Mouse (Mus musculus): ENCODE measurements at regions not wholly inside any gene's neighbourhood (a gene's known extent, or its start where the extent isn't known, plus 50 kb on each side); places are given as distances from the start of the nearest gene placed in this dataset.

DNA sequence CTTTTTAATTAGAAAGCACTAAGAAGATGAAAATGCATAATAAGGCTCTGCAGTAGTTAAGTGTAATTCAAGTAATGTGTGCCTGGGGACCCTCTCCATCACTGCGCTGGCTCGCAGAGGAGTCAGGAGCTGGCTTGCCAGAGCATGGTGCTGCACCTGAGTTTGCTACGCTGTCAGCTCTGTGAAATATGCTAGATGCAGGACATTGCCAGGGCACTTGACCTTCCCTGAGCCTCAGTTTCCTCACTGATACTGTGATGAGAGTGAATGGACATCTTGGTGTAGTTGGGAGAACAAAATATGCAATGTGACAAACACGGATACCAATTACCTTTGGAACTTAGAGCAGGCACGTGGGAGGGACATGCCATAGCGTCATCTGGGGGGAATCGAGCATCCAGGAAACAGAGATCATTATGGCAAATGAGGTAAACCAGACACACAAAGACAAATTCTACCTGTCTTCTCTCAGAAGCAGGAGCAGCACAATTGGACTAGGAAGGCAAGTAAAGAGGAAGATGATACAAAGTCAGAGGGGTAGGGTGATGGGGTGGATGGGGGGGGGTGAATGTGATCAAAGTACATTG is 133.6 kb upstream of the Slco3a1 start:
- DNase-seq (ENCODE audit: extremely low spot score), result no peak

DNA sequence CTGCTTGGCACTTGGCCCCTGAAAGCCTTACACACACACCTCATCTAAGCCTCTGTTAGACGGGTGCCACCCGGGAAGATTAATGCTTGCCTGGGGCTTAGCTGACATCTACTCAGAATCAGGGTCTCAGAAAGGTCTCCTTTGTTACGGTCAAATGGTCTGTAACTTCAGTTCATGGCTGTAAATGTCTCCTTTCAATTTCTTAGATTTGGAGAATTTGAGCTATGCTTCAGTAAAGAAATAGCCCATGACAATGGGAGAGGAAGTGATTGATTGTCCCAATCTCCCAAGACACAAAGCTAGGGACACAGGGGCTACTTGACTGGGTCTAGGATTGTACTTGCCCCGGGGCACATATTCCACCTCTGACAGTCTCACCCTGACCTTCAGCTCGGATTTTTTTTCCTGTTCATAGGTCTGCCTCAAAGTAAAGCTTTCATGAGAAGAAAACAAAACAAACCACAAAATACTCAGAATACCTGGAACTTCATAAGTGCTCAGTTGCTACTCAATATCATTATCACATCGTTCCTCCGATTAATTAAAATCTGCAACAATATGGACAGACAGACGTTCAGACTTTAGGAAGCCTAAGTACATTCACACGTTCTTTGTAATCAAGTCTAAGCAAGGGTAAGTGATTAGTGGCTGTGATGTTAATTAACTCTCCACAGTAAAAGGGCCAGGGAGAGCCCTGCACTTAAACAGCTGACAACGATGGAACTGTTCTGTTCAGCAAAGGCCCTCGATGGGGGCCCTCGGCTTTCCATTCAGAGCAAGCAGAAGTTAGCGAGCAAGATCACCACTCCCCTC is 132.9 kb upstream of the Slco3a1 start:
- DNase-seq (ENCODE audit: extremely low spot score), result no peak

DNA sequence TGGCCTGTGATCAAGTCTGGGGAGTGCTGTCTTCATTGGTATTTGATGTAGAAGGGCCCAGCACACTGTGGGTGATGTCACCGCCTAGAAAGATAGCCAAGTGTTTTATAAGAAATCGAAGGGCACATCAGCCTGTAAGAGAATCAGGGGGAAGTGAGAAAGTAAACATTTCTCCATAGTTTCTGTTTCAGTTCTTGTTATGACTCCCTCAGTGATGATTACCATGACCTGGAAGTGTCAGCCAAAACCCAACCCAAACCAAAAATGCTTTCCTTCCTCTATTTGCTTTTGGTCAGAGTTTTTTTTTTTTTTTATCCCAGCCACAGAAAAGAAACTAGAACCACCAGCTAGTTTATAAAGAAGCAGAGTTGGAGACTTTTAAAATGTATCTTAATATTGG is 129.4 kb upstream of the Slco3a1 start:
- DNase-seq (ENCODE audit: extremely low spot score), result no peak

- no peak for DNase-seq (ENCODE audit: extremely low spot score)
These were observed 119.2 kb upstream of the Slco3a1 start for GRCm38 (mm10) chr7:74673626-74674295.

GRCm38 (mm10) chr7:74669110-74669509 is 114.5 kb upstream of the Slco3a1 start:
- no peak for DNase-seq (ENCODE audit: extremely low spot score)

- DNase-seq (ENCODE audit: extremely low spot score), result no peak
These were observed 112.5 kb upstream of the Slco3a1 start for GRCm38 (mm10) chr7:74667106-74667505.

- no peak for DNase-seq (ENCODE audit: extremely low spot score)
These were observed 109.2 kb upstream of the Slco3a1 start for GRCm38 (mm10) chr7:74663820-74664219.

GRCm38 (mm10) chr7:74647310-74647709 is 92.7 kb upstream of the Slco3a1 start:
- DNase-seq (ENCODE audit: extremely low spot score), result no peak

GRCm38 (mm10) chr7:74640171-74640570 is 85.6 kb upstream of the Slco3a1 start:
- no peak for DNase-seq (ENCODE audit: extremely low spot score)

DNA sequence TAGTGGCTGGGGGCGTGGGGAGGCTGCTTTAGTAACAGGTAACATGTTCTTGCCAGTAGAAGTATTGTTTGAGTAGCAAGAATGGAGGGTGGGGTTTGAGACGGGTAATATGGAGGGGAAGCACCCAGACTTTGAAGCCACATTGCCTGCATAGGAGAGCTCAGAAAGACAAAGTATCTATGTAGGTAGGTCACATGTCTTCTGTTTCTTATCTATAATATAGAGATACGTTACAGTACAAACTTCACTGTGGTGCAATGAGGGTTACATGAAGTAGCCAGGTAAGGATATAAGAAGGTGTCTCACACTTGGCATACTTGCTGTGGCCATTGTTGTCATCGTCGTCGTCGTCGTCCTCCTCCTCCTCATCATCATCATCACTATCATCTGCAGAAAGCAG is 77.6 kb upstream of the Slco3a1 start:
- no peak for DNase-seq (ENCODE audit: extremely low spot score)

DNA sequence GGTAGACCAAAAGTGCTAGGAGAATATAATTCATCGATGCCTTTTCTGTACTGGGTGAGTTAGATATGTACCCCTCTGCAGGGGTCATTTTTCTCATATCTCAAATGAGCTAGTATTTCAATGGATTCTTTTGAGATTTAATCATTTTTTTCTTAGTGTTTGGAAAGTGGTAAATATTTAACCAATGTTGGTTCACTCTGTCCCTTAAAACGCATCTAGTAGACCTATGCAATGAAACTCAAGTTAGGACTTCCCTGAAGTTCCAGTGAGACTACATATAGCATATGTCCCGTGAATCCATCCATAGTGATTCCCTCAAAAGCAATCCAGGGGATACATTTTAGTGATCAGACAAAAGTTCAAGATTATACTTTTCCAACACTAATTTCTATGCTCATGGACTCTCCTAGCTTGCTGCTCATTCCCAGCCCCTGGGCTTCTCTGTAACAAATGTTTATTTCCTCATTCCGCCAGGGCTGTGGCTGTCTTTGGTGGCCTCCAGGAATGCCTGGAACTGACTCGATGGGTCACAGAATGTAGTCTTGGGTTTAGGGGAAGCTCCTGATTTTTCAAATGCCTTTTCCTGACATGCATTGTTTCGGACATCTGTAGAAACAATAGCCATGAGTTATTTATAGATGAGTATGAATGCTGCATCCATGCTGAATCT is 74.4 kb upstream of the Slco3a1 start:
- no peak for DNase-seq (ENCODE audit: extremely low spot score)

Data from embryo, embryonic 9.5 days (tissue).